Mouse (Mus musculus) kidney, adult 2 months (tissue): Measurements from ENCODE around the gene Csgalnact2.

Source experiments
- CTCF ChIP-seq: fragments of 200-500 bp; conservative IDR thresholded peaks from 2 replicates; pipeline ENCODE4 v1.5.1; 2011; ENCODE audit warnings: low read depth, mild to moderate bottlenecking, control low read depth, low read length, moderate library complexity, mixed read lengths; ENCODE audit not compliant: insufficient read depth, insufficient read length
- POLR2A ChIP-seq: fragments of 200-500 bp; IDR thresholded peaks from one replicate; pipeline ENCODE4 v1.6.1; 2011; ENCODE audit warnings: low read depth, low read length, control low read depth

DNA sequence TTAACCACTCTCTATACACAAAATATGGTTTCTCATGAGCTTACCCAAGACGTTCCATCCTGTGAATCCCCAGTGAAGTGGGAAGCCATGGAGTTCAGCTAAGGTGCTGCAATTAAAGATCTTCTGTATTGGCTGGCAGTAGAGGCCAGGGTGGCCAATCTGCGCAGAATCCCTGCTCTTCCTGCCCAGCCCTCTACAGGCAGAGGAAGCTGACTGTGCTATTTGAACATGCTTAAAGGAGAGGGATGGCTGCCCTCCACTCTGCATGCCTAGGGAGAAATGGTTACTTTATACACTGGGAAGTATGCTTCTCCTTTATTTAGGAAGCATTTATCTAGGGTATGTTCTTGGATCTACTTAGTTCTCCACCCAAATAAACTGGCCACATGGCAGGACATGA is 11.6 kb upstream of the Csgalnact2 start:
- no peak for TF ChIP-seq CTCF
- TF ChIP-seq POLR2A: no peak
